Mouse (Mus musculus): ENCODE measurements around the gene Ankrd44.

DNA sequence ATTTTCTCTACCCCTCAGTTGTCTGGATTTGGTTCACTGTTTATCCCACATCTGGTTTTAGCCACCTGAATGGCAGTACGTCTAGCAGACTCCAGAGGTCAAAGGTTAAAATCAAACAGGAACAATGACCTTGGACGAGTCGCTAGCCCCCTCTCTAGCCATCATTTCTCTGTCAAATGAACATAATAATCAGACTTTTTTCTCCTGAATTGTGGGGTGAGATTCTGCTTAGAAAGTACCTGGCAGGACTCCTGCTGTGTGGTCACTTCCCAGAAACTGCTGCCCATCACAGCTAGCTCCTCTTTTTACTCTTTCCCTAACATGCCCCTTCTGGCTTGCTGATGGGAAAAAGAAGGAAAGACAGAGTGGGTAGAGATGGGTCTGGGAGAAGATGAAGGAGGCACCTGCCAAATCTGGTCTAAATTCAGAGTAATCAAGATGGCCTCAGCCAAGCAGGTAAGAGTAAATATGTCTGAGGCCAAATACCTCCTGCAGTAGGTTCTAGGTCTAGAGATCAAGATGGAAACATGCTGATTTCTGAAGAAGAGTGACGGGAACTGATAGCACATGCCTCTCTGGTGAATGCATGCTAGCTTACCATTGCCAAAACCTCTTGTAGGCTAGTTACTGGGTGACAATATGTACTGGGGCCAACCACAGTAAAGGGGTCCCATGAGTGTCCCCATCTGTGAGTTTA lies 117.6 kb downstream of the Ankrd44 start:
- TF ChIP-seq EP300 (IDR thresholded peaks at IDR 0.05; ENCODE audit: insufficient read depth, low read depth, low read length) (no peak), CTCF (IDR thresholded peaks at IDR 0.05) (no peak), POLR2A (IDR thresholded peaks at IDR 0.05; ENCODE audit: insufficient read depth, low read depth, low read length) (no peak)

Data from heart, adult 2 months (tissue).